Mouse (Mus musculus) MEL-GATA-1-ER (cell line): Measurements from ENCODE around the gene Gpr107.
A peak's percentile ranks its signal among the peaks of the same experiment; 100 is the strongest.
"Not testable (repeated sequence)": the region's sequence is repeated elsewhere in the genome, so short reads cannot be mapped to it uniquely, and the experiment has no call there.

ENCODE experiments used
- DNase-seq: peaks from one replicate; pipeline ENCODE4 v3.0.0-alpha.2; 2012; ENCODE audit warnings: low read depth; ENCODE audit errors: extremely low read depth

The Gpr107 gene

GRCm38 (mm10) chr2:31150762-31151161 is 1.4 kb upstream of the Gpr107 start:
- DNase-seq, result peak; percentile 41

- no peak for DNase-seq
Observed at GRCm38 (mm10) chr2:31156846-31157245, 4.7 kb downstream of the Gpr107 start.

- DNase-seq, result no peak
Observed at GRCm38 (mm10) chr2:31160147-31160920, 8.2 kb downstream of the Gpr107 start.

- no peak for DNase-seq
Observed at GRCm38 (mm10) chr2:31161620-31162019, 9.5 kb downstream of the Gpr107 start.

GRCm38 (mm10) chr2:31163361-31164118 is 11.4 kb downstream of the Gpr107 start:
- DNase-seq, result no peak

GRCm38 (mm10) chr2:31164841-31165455 is 12.8 kb downstream of the Gpr107 start:
- DNase-seq, result no peak

GRCm38 (mm10) chr2:31165529-31165928 is 13.4 kb downstream of the Gpr107 start:
- DNase-seq, result no peak

- DNase-seq, result not testable (repeated sequence)
Observed at GRCm38 (mm10) chr2:31167571-31167970, 15.5 kb downstream of the Gpr107 start.

GRCm38 (mm10) chr2:31169001-31169400 is 16.9 kb downstream of the Gpr107 start:
- DNase-seq, result no peak

GRCm38 (mm10) chr2:31170164-31170563 is 18.0 kb downstream of the Gpr107 start:
- DNase-seq, result no peak

- DNase-seq, result no peak
Observed at GRCm38 (mm10) chr2:31172001-31172400, 19.9 kb downstream of the Gpr107 start.

- DNase-seq, result no peak
Observed at GRCm38 (mm10) chr2:31172536-31172935, 20.4 kb downstream of the Gpr107 start.

- DNase-seq, result no peak
Observed at GRCm38 (mm10) chr2:31173290-31173689, 21.2 kb downstream of the Gpr107 start.

GRCm38 (mm10) chr2:31178593-31178992 is 26.5 kb downstream of the Gpr107 start:
- not testable (repeated sequence) for DNase-seq

GRCm38 (mm10) chr2:31179471-31179870 is 27.4 kb downstream of the Gpr107 start:
- DNase-seq, result no peak

- DNase-seq, result no peak
Observed at GRCm38 (mm10) chr2:31180081-31180551, 28.0 kb downstream of the Gpr107 start.

GRCm38 (mm10) chr2:31182786-31183330 is 30.7 kb downstream of the Gpr107 start:
- no peak for DNase-seq

- no peak for DNase-seq
Observed at GRCm38 (mm10) chr2:31183830-31184229, 31.7 kb downstream of the Gpr107 start.

GRCm38 (mm10) chr2:31188691-31189090 is 36.6 kb downstream of the Gpr107 start:
- no peak for DNase-seq

- DNase-seq, result no peak
Observed at GRCm38 (mm10) chr2:31189654-31190053, 37.5 kb downstream of the Gpr107 start.

- no peak for DNase-seq
Observed at GRCm38 (mm10) chr2:31191765-31192164, 39.6 kb downstream of the Gpr107 start.
